Mouse (Mus musculus): ENCODE results near the gene Olfr686. TPM values are rescaled to one million over a fixed set of nuclear protein-coding genes. Genes with fewer than 3 reads are reported as not detected.

Olfr686 gene
- not detected in 2 replicates for polyA plus RNA-seq (2016; fragmentation: Nextera tagmentation; extraction: Ambion mirVana)

- Histone ChIP-seq H3K36me3 (no peaks in the 10 kb centered on the region), H3K4me1 (no peaks in the 10 kb centered on the region), H3K27me3 (no peaks in the 10 kb centered on the region), H3K9ac (no peak within 1 kb of the TSS), H3K4me2 (replicated peaks) (no peak within 1 kb of the TSS), H3K9me3 (no peaks in the 10 kb centered on the region), H3K27ac (no peak within 1 kb of the TSS), H3K4me3 (no peak within 1 kb of the TSS)
- ATAC-seq (ENCODE audit: insufficient number of reproducible peaks, insufficient read depth, low FRiP score, low TSS enrichment), result no peak
Observed at GRCm38 (mm10) chr7:105207385-105207784, at the start of gene Olfr686. Gene Olfr686 (minus strand): TSS chr7:105207485.

- no peak overlapping the region for H3K27ac ChIP-seq
- H3K9me3 ChIP-seq, result no peaks in the 10 kb centered on the region
- WGBS, result 70% methylated on average over 5 of the region's 5 CpGs
- H3K36me3 ChIP-seq, result no peaks in the 10 kb centered on the region
- H3K27me3 ChIP-seq, result no peaks in the 10 kb centered on the region
- no peak for ATAC-seq (ENCODE audit: insufficient number of reproducible peaks, insufficient read depth, low FRiP score, low TSS enrichment)
- H3K4me1 ChIP-seq, result no peaks in the 10 kb centered on the region
- H3K4me3 ChIP-seq, result no peak overlapping the region
- H3K9ac ChIP-seq, result no peak overlapping the region
- no peak overlapping the region for H3K4me2 ChIP-seq (replicated peaks)
Observed at GRCm38 (mm10) chr7:105256656-105257055, 49.4 kb upstream of the Olfr686 start.

GRCm38 (mm10) chr7:105248197-105248596 is 40.9 kb upstream of the Olfr686 start:
- WGBS, result 67% methylated on average over 1 of the region's 1 CpGs
- Histone ChIP-seq H3K9me3 (no peaks in the 10 kb centered on the region), H3K27ac (no peak overlapping the region), H3K36me3 (no peaks in the 10 kb centered on the region), H3K4me2 (replicated peaks) (no peak overlapping the region), H3K4me1 (no peaks in the 10 kb centered on the region), H3K9ac (no peak overlapping the region), H3K4me3 (no peak overlapping the region), H3K27me3 (no peaks in the 10 kb centered on the region)
- ATAC-seq (ENCODE audit: insufficient number of reproducible peaks, insufficient read depth, low FRiP score, low TSS enrichment), result no peak

GRCm38 (mm10) chr7:105247671-105248070 is 40.4 kb upstream of the Olfr686 start:
- Histone ChIP-seq H3K36me3 (no peaks in the 10 kb centered on the region), H3K4me3 (no peak overlapping the region), H3K4me2 (replicated peaks) (no peak overlapping the region), H3K27me3 (no peaks in the 10 kb centered on the region), H3K9ac (no peak overlapping the region), H3K9me3 (no peaks in the 10 kb centered on the region), H3K4me1 (no peaks in the 10 kb centered on the region), H3K27ac (no peak overlapping the region)
- no peak for ATAC-seq (ENCODE audit: insufficient number of reproducible peaks, insufficient read depth, low FRiP score, low TSS enrichment)
- 82% methylated on average over 3 of the region's 3 CpGs for WGBS

GRCm38 (mm10) chr7:105229386-105229785 is 22.1 kb upstream of the Olfr686 start:
- ATAC-seq (ENCODE audit: insufficient number of reproducible peaks, insufficient read depth, low FRiP score, low TSS enrichment), result no peak
- no peaks in the 10 kb centered on the region for H3K9me3 ChIP-seq
- 82% methylated on average over 2 of the region's 2 CpGs for WGBS

GRCm38 (mm10) chr7:105228138-105228537 is 20.9 kb upstream of the Olfr686 start:
- Histone ChIP-seq H3K9me3 (no peaks in the 10 kb centered on the region), H3K27ac (no peak overlapping the region), H3K4me2 (replicated peaks) (no peak overlapping the region), H3K36me3 (no peaks in the 10 kb centered on the region), H3K27me3 (no peaks in the 10 kb centered on the region), H3K9ac (no peak overlapping the region), H3K4me3 (no peak overlapping the region), H3K4me1 (no peaks in the 10 kb centered on the region)
- 89% methylated on average over 1 of the region's 1 CpGs for WGBS
- ATAC-seq (ENCODE audit: insufficient number of reproducible peaks, insufficient read depth, low FRiP score, low TSS enrichment), result no peak

More at GRCm38 (mm10) chr7:105229386-105229785, 22.1 kb upstream of the Olfr686 start:
- Histone ChIP-seq H3K27ac (no peak overlapping the region), H3K4me2 (replicated peaks) (no peak overlapping the region), H3K4me1 (no peaks in the 10 kb centered on the region), H3K27me3 (no peaks in the 10 kb centered on the region), H3K4me3 (no peak overlapping the region), H3K9ac (no peak overlapping the region), H3K36me3 (no peaks in the 10 kb centered on the region)

GRCm38 (mm10) chr7:105226703-105227102 is 19.4 kb upstream of the Olfr686 start:
- ATAC-seq (ENCODE audit: insufficient number of reproducible peaks, insufficient read depth, low FRiP score, low TSS enrichment), result no peak
- Histone ChIP-seq H3K4me1 (no peaks in the 10 kb centered on the region), H3K27me3 (no peaks in the 10 kb centered on the region), H3K4me2 (replicated peaks) (no peak overlapping the region), H3K9me3 (no peaks in the 10 kb centered on the region), H3K4me3 (no peak overlapping the region), H3K36me3 (no peaks in the 10 kb centered on the region), H3K9ac (no peak overlapping the region), H3K27ac (no peak overlapping the region)

GRCm38 (mm10) chr7:105226072-105226471 is 18.8 kb upstream of the Olfr686 start:
- H3K4me3 ChIP-seq, result no peak overlapping the region
- H3K9ac ChIP-seq, result no peak overlapping the region
- no peaks in the 10 kb centered on the region for H3K9me3 ChIP-seq
- no peaks in the 10 kb centered on the region for H3K4me1 ChIP-seq
- no peak overlapping the region for H3K4me2 ChIP-seq (replicated peaks)
- no peak overlapping the region for H3K27ac ChIP-seq
- H3K27me3 ChIP-seq, result no peaks in the 10 kb centered on the region
- no peaks in the 10 kb centered on the region for H3K36me3 ChIP-seq
- no peak for ATAC-seq (ENCODE audit: insufficient number of reproducible peaks, insufficient read depth, low FRiP score, low TSS enrichment)

GRCm38 (mm10) chr7:105218281-105218680 is 11.0 kb upstream of the Olfr686 start:
- Histone ChIP-seq H3K27ac (no peak overlapping the region), H3K9me3 (no peaks in the 10 kb centered on the region), H3K9ac (no peak overlapping the region), H3K27me3 (no peaks in the 10 kb centered on the region), H3K4me3 (no peak overlapping the region), H3K36me3 (no peaks in the 10 kb centered on the region), H3K4me2 (replicated peaks) (no peak overlapping the region), H3K4me1 (no peaks in the 10 kb centered on the region)
- WGBS, result 66% methylated on average over 4 of the region's 4 CpGs
- ATAC-seq (ENCODE audit: insufficient number of reproducible peaks, insufficient read depth, low FRiP score, low TSS enrichment), result no peak

GRCm38 (mm10) chr7:105214761-105215160 is 7.5 kb upstream of the Olfr686 start:
- Histone ChIP-seq H3K4me1 (no peaks in the 10 kb centered on the region), H3K27me3 (no peaks in the 10 kb centered on the region), H3K9ac (no peak overlapping the region), H3K36me3 (no peaks in the 10 kb centered on the region), H3K9me3 (no peaks in the 10 kb centered on the region), H3K4me3 (no peak overlapping the region), H3K27ac (no peak overlapping the region), H3K4me2 (replicated peaks) (no peak overlapping the region)
- no peak for ATAC-seq (ENCODE audit: insufficient number of reproducible peaks, insufficient read depth, low FRiP score, low TSS enrichment)
- WGBS, result 52% methylated on average over 1 of the region's 1 CpGs

GRCm38 (mm10) chr7:105185912-105186311 is 21.4 kb downstream of the Olfr686 start, which contains the start of gene Olfr685:
Gene Olfr685 (minus strand): TSS chr7:105186012.
- H3K4me2 ChIP-seq (replicated peaks), result no peak within 1 kb of the TSS
- WGBS, result 83% methylated on average over 1 of the region's 1 CpGs
- no peaks in the 10 kb centered on the region for H3K9me3 ChIP-seq
- H3K36me3 ChIP-seq, result no peaks in the 10 kb centered on the region
- H3K27me3 ChIP-seq, result no peaks in the 10 kb centered on the region
- H3K4me1 ChIP-seq, result no peaks in the 10 kb centered on the region
- no peak within 1 kb of the TSS for H3K4me3 ChIP-seq
- H3K27ac ChIP-seq, result no peak within 1 kb of the TSS
- no peak for ATAC-seq (ENCODE audit: insufficient number of reproducible peaks, insufficient read depth, low FRiP score, low TSS enrichment)
- H3K9ac ChIP-seq, result no peak within 1 kb of the TSS

- Histone ChIP-seq H3K27me3 (no peaks in the 10 kb centered on the region), H3K9me3 (no peaks in the 10 kb centered on the region)
- WGBS, result 48% methylated on average over 4 of the region's 4 CpGs
Observed at GRCm38 (mm10) chr7:105170773-105171172, 36.5 kb downstream of the Olfr686 start.

GRCm38 (mm10) chr7:105163553-105163952 is 43.7 kb downstream of the Olfr686 start, which contains the start of gene Olfr684:
Gene Olfr684 (minus strand): TSS chr7:105163653.
- Histone ChIP-seq H3K27me3 (no peaks in the 10 kb centered on the region), H3K9me3 (no peaks in the 10 kb centered on the region), H3K4me3 (no peak within 1 kb of the TSS), H3K9ac (no peak within 1 kb of the TSS), H3K4me2 (replicated peaks) (no peak within 1 kb of the TSS), H3K27ac (no peak within 1 kb of the TSS), H3K36me3 (no peaks in the 10 kb centered on the region), H3K4me1 (no peaks in the 10 kb centered on the region)
- no peak for ATAC-seq (ENCODE audit: insufficient number of reproducible peaks, insufficient read depth, low FRiP score, low TSS enrichment)
- 65% methylated on average over 1 of the region's 1 CpGs for WGBS

More at GRCm38 (mm10) chr7:105170773-105171172, 36.5 kb downstream of the Olfr686 start:
- Histone ChIP-seq H3K4me1 (no peaks in the 10 kb centered on the region), H3K4me3 (no peak overlapping the region), H3K9ac (no peak overlapping the region), H3K27ac (no peak overlapping the region), H3K36me3 (no peaks in the 10 kb centered on the region), H3K4me2 (replicated peaks) (no peak overlapping the region)
- ATAC-seq (ENCODE audit: insufficient number of reproducible peaks, insufficient read depth, low FRiP score, low TSS enrichment), result no peak

All from embryonic facial prominence, embryonic 12.5 days (tissue).